Mouse (Mus musculus) adipocyte (in vitro differentiated cells): ENCODE measurements around the gene Slc39a7.

Source experiments
- DNase-seq: peaks from one replicate; pipeline ENCODE4 v3.0.0-alpha.2; 2016; ENCODE audit warnings: low spot score

Gene Slc39a7

GRCm38 (mm10) chr17:34031465-34032173 lies at the start of gene Slc39a7, which contains the start of gene Rxrb:
TSS of gene Slc39a7 (minus strand) at chr17:34031682.
TSS of gene Rxrb (plus strand) at chr17:34031812.
- peak; percentile 99 for DNase-seq

GRCm38 (mm10) chr17:34079621-34080020 lies 48.1 kb upstream of the Slc39a7 start:
- DNase-seq = peak; percentile 66

- no peak for DNase-seq
Measured at GRCm38 (mm10) chr17:34079002-34079401, 47.5 kb upstream of the Slc39a7 start.

- no peak for DNase-seq
Measured at GRCm38 (mm10) chr17:34078148-34078547, 46.7 kb upstream of the Slc39a7 start.

GRCm38 (mm10) chr17:34077549-34077948 lies 46.1 kb upstream of the Slc39a7 start:
- peak; percentile 92 for DNase-seq

GRCm38 (mm10) chr17:34075271-34075670 lies 43.8 kb upstream of the Slc39a7 start:
- DNase-seq = peak; percentile 75

GRCm38 (mm10) chr17:34072091-34072490 lies 40.6 kb upstream of the Slc39a7 start:
- no peak for DNase-seq

GRCm38 (mm10) chr17:34068864-34069263 lies 37.4 kb upstream of the Slc39a7 start:
- no peak for DNase-seq

GRCm38 (mm10) chr17:34057224-34057623 lies 25.7 kb upstream of the Slc39a7 start:
- no peak for DNase-seq

GRCm38 (mm10) chr17:34047404-34048050 lies 16.0 kb upstream of the Slc39a7 start:
- no peak for DNase-seq

- DNase-seq = no peak
Measured at GRCm38 (mm10) chr17:34045941-34046340, 14.5 kb upstream of the Slc39a7 start.

- DNase-seq = peak; percentile 68
Measured at GRCm38 (mm10) chr17:34039562-34040450, 8.3 kb upstream of the Slc39a7 start.

GRCm38 (mm10) chr17:34038878-34039561 lies 7.5 kb upstream of the Slc39a7 start, which contains the start of gene Col11a2:
TSS of gene Col11a2 (plus strand) at chr17:34039437.
- DNase-seq = no peak

GRCm38 (mm10) chr17:34038440-34038839 lies 7.0 kb upstream of the Slc39a7 start:
- DNase-seq = no peak

- DNase-seq = no peak
Measured at GRCm38 (mm10) chr17:34037241-34037640, 5.8 kb upstream of the Slc39a7 start.

GRCm38 (mm10) chr17:34036647-34037046 lies 5.2 kb upstream of the Slc39a7 start:
- DNase-seq = peak; percentile 78

- DNase-seq = no peak
Measured at GRCm38 (mm10) chr17:34035517-34035916, 4.0 kb upstream of the Slc39a7 start.

GRCm38 (mm10) chr17:34034064-34034463 lies 2.6 kb upstream of the Slc39a7 start:
- peak; percentile 85 for DNase-seq

- DNase-seq = no peak
Measured at GRCm38 (mm10) chr17:34033441-34033840, 2.0 kb upstream of the Slc39a7 start.

- no peak for DNase-seq
Measured at GRCm38 (mm10) chr17:34032806-34033205, 1.3 kb upstream of the Slc39a7 start.

- peak; percentile 73 for DNase-seq
Measured at GRCm38 (mm10) chr17:34032174-34032632, 721 bp upstream of the Slc39a7 start.
